Mouse (Mus musculus) ES-E14 (cell line): ENCODE data around the gene Stat5a.

Experiments
- CHD2 ChIP-seq: IDR thresholded peaks from 2 replicates; pipeline ENCODE4 v1.6.1; 2014; ENCODE audit warnings: mild to moderate bottlenecking, low read depth, low read length, inconsistent platforms
- MAFK ChIP-seq: IDR thresholded peaks from 2 replicates; pipeline ENCODE4 v1.6.1; 2014; ENCODE audit warnings: mild to moderate bottlenecking, low read depth, low read length, inconsistent platforms; ENCODE audit not compliant: insufficient read depth
- ZC3H11A ChIP-seq: IDR thresholded peaks from 2 replicates; pipeline ENCODE4 v1.6.1; 2012; ENCODE audit warnings: low read depth, mild to moderate bottlenecking, inconsistent platforms, low read length, borderline replicate concordance
- ZNF384 ChIP-seq: IDR thresholded peaks from 2 replicates; pipeline ENCODE4 v1.6.1; 2012; ENCODE audit warnings: low read depth, low read length, inconsistent platforms

GRCm38 (mm10) chr11:100870256-100870967 is 11.3 kb downstream of the Stat5a start:
- TF ChIP-seq MAFK: no peak
- no peak for TF ChIP-seq CHD2
- TF ChIP-seq ZC3H11A: no peak
- TF ChIP-seq ZNF384: no peak
